Mouse (Mus musculus) C2C12 (cell line): ENCODE results near the gene Ubald2.

Experiments used
- CEBPB ChIP-seq: IDR thresholded peaks from one replicate; pipeline ENCODE4 v1.6.1; 2011; ENCODE audit warnings: low read depth, mild to moderate bottlenecking, control low read depth, moderate library complexity
- CTCF ChIP-seq: IDR thresholded peaks from one replicate; pipeline ENCODE4 v1.5.1; 2011; ENCODE audit not compliant: control insufficient read depth, insufficient read depth, insufficient read length
- MAX ChIP-seq: IDR thresholded peaks from one replicate; pipeline ENCODE4 v1.6.1; 2011; ENCODE audit warnings: mild to moderate bottlenecking, control low read depth
- MYOD1 ChIP-seq: IDR thresholded peaks from one replicate; pipeline ENCODE4 v1.6.1; 2011; ENCODE audit warnings: low read depth; ENCODE audit not compliant: control insufficient read depth, insufficient read length
- MYOG ChIP-seq: IDR thresholded peaks from one replicate; pipeline ENCODE4 v1.6.1; 2011; ENCODE audit not compliant: control insufficient read depth, insufficient read length; ENCODE audit errors: extremely low read depth
- USF1 ChIP-seq: IDR thresholded peaks from one replicate; pipeline ENCODE4 v1.6.1; 2011; ENCODE audit warnings: low read depth, mild to moderate bottlenecking, control low read depth, moderate library complexity

DNA sequence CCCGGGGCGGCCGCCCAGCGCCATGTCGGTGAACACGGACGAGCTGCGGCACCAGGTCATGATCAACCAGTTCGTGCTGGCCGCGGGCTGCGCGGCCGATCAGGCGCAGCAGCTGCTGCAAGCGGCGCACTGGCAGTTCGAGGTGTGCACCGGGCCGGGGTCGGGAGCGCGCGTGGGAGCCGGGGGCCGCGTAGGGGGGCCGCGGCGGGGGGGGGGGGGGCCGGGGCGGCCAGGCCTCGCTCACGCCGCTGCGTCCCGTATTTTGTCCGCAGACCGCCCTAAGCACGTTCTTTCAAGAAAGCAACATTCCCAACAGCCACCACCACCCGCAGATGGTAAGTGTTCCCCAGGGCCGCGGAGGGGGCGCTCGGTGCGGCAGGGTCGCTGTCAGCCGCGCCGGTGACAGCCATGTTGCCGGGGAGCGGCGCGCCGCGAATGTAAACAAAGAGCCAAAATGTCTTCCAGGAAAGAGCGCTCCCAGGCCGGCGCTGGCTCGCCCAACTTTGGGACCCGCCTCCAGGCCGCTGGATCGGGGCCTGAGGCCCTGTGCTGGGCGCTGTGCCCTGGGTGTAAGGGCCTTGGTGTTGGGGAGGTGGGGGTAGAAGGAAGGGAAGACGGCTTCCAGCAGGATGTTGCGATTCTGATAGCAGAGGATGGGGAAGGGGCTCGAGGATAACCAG is 533 bp downstream of the Ubald2 start:
- no peak for TF ChIP-seq CTCF
- no peak for TF ChIP-seq USF1
- peak; percentile 75 for TF ChIP-seq MAX
- no peak for TF ChIP-seq MYOG
- TF ChIP-seq CEBPB = no peak
- TF ChIP-seq MYOD1 = no peak
